Mouse (Mus musculus): ENCODE results near the gene Zfp423. TPM values are rescaled to one million over a fixed set of nuclear protein-coding genes. Genes with fewer than 3 reads are reported as not detected.

Zfp423 gene
- total and polyA plus RNA-seq, 2 experiments from 2014 or later, result 18.4 to 34.6 TPM

DNA sequence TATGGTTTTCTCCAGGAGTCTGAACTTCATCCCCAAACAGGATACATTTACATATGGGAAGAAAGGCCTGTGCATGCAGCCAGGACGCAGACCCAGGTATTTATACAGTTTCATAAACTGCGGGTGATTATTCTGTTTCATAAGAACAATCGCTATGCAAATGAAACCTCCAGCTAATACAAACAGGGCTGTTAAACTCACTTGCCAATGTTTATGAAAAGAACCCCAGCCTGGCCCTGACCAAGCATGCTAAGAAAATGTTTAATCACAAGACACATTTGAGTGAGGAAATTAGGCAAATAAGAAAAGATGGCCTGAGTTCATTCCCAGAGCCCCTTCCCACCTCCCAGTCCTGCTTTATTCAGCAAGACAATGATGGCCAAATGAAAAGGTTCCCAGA is 22.2 kb downstream of the Zfp423 start:
- Histone ChIP-seq H3K9ac (no peak overlapping the region), H3K4me2 (ENCODE audit: low read depth) (no peak overlapping the region), H3K27me3 (ENCODE audit: insufficient read depth, low read length) (no peaks in the 10 kb centered on the region), H3K4me1 (ENCODE audit: insufficient read depth) (peaks cover 9% of the 10 kb centered on the region), H3K27ac (ENCODE audit: low read depth, low read length) (no peak overlapping the region), H3K4me3 (ENCODE audit: low read depth, low read length) (no peak overlapping the region), H3K36me3 (ENCODE audit: insufficient read depth) (no peaks in the 10 kb centered on the region), H3K9me3 (ENCODE audit: low read length) (no peaks in the 10 kb centered on the region)
- no peak for TF ChIP-seq CTCF (IDR thresholded peaks at IDR 0.05; ENCODE audit: low read depth)
- DNase-seq (no peak), ATAC-seq (no peak)
- WGBS, result 33% methylated on average over 3 of the region's 3 CpGs

DNA sequence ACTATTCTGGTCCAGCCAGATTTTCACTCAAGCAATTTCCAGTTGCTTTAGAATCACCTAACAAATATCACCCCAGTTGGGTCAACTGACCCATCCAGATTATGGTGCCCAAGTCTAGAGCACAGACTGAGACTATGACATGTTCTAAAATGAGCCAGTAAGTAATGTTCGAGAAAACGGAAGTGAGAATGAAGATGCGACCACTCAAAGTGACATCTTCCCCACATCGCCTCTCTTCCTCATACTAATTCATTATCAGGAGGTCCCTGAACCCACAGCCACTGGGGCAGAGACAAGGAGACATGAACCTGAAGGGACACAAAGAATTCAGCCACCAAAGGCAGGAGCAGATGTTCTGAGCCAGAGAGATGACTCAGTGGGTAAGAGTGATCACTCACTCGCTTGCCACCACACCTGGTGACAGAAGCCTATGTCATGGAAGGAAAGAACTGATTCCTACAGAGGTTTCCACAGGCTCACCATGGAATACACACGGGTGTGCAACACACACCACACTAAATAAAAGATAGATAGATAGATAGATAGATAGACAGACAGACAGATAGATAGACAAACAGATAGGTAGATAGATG is 24.2 kb downstream of the Zfp423 start:
- Histone ChIP-seq H3K4me3 (ENCODE audit: low read depth, low read length) (no peak overlapping the region), H3K27me3 (ENCODE audit: insufficient read depth, low read length) (no peaks in the 10 kb centered on the region), H3K27ac (ENCODE audit: low read depth, low read length) (no peak overlapping the region), H3K36me3 (ENCODE audit: insufficient read depth) (no peaks in the 10 kb centered on the region), H3K9me3 (ENCODE audit: low read length) (no peaks in the 10 kb centered on the region), H3K9ac (no peak overlapping the region), H3K4me2 (ENCODE audit: low read depth) (no peak overlapping the region), H3K4me1 (ENCODE audit: insufficient read depth) (peaks cover 9% of the 10 kb centered on the region)
- 94% methylated on average over 6 of the region's 6 CpGs for WGBS
- ATAC-seq, result no peak
- no peak for TF ChIP-seq CTCF (IDR thresholded peaks at IDR 0.05; ENCODE audit: low read depth)
- no peak for DNase-seq

DNA sequence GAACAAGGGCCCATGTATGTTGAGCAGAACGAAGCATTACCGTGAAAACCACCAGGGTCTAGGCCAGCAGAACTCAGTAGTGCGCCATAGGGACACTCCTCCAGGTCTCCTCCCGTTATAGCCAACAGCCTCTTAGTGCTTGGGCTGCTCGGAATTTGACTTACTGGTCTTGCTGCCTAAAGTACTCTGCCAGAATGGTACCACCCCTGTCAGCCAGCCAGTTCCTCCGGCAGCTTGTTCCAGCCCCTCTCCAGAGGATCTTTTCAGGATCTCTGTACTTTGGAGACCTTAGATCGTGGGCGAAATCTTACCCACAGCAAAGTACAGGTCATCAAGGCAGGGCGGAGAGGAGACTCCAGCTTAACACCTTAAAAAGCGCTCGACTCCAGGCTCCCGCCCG is 25.2 kb downstream of the Zfp423 start:
- Histone ChIP-seq H3K36me3 (ENCODE audit: insufficient read depth) (no peaks in the 10 kb centered on the region), H3K9me3 (ENCODE audit: low read length) (no peaks in the 10 kb centered on the region), H3K27me3 (ENCODE audit: insufficient read depth, low read length) (no peaks in the 10 kb centered on the region), H3K4me1 (ENCODE audit: insufficient read depth) (peaks cover 9% of the 10 kb centered on the region), H3K4me3 (ENCODE audit: low read depth, low read length) (no peak overlapping the region), H3K4me2 (ENCODE audit: low read depth) (no peak overlapping the region), H3K27ac (ENCODE audit: low read depth, low read length) (no peak overlapping the region), H3K9ac (no peak overlapping the region)
- no peak for TF ChIP-seq CTCF (IDR thresholded peaks at IDR 0.05; ENCODE audit: low read depth)
- 68% methylated on average over 13 of the region's 13 CpGs for WGBS
- no peak for ATAC-seq
- no peak for DNase-seq

DNA sequence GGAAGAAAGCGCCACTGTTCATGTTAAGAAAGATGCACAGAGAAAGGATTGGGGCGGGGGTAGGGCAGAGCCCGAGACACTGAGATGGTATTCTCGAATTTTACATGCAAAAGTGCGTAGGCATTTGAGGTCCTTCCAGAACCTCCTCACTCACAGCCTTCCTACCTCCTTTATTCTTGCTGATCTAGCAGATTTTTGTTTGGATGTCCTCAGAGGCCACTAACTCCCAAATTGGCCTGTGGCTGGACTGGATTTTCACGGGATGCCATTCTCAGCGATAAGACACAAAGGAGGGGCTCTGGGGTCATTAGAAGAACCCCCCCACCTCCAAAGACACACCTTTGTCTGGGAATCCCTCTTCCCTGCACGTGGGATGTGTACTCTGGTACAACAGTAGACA is 25.6 kb downstream of the Zfp423 start:
- H3K9ac ChIP-seq, result no peak overlapping the region
- H3K4me3 ChIP-seq (ENCODE audit: low read depth, low read length), result no peak overlapping the region
- H3K36me3 ChIP-seq (ENCODE audit: insufficient read depth), result no peaks in the 10 kb centered on the region
- H3K9me3 ChIP-seq (ENCODE audit: low read length), result no peaks in the 10 kb centered on the region
- no peak overlapping the region for H3K4me2 ChIP-seq (ENCODE audit: low read depth)
- ATAC-seq (no peak), DNase-seq (no peak)
- 63% methylated on average over 8 of the region's 8 CpGs for WGBS
- H3K4me1 ChIP-seq (ENCODE audit: insufficient read depth), result peaks cover 8% of the 10 kb centered on the region
- TF ChIP-seq CTCF (IDR thresholded peaks at IDR 0.05; ENCODE audit: low read depth), result no peak
- no peaks in the 10 kb centered on the region for H3K27me3 ChIP-seq (ENCODE audit: insufficient read depth, low read length)
- no peak overlapping the region for H3K27ac ChIP-seq (ENCODE audit: low read depth, low read length)

DNA sequence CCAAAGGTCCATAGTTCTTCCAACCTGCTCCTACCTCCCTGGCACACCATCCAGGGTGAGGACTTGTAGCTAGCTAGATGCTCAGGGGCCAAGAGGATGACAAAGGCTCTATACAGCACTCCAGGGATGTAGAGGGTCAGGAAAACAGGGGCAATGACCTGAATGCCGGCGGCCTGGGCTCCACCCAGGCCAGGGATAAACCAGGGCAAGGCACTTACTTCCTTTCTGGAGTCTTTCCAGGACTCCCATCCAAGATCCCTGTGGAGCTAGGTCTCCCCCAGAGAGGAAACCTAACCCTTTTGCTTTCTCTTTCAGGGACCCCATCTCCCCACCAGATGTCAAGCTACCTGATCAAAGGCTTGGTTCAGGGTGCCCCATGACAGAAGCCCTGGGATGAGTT is 30.5 kb downstream of the Zfp423 start:
- Histone ChIP-seq H3K27ac (ENCODE audit: low read depth, low read length) (no peak overlapping the region), H3K27me3 (ENCODE audit: insufficient read depth, low read length) (no peaks in the 10 kb centered on the region), H3K9ac (no peak overlapping the region), H3K4me1 (ENCODE audit: insufficient read depth) (peaks cover 3% of the 10 kb centered on the region; the same call in 1 of the 2 replicates), H3K9me3 (ENCODE audit: low read length) (no peaks in the 10 kb centered on the region), H3K4me2 (ENCODE audit: low read depth) (no peak overlapping the region), H3K36me3 (ENCODE audit: insufficient read depth) (no peaks in the 10 kb centered on the region), H3K4me3 (ENCODE audit: low read depth, low read length) (no peak overlapping the region)
- WGBS, result 22% methylated on average over 2 of the region's 2 CpGs
- no peak for TF ChIP-seq CTCF (IDR thresholded peaks at IDR 0.05; ENCODE audit: low read depth)
- no peak for DNase-seq
- no peak for ATAC-seq

DNA sequence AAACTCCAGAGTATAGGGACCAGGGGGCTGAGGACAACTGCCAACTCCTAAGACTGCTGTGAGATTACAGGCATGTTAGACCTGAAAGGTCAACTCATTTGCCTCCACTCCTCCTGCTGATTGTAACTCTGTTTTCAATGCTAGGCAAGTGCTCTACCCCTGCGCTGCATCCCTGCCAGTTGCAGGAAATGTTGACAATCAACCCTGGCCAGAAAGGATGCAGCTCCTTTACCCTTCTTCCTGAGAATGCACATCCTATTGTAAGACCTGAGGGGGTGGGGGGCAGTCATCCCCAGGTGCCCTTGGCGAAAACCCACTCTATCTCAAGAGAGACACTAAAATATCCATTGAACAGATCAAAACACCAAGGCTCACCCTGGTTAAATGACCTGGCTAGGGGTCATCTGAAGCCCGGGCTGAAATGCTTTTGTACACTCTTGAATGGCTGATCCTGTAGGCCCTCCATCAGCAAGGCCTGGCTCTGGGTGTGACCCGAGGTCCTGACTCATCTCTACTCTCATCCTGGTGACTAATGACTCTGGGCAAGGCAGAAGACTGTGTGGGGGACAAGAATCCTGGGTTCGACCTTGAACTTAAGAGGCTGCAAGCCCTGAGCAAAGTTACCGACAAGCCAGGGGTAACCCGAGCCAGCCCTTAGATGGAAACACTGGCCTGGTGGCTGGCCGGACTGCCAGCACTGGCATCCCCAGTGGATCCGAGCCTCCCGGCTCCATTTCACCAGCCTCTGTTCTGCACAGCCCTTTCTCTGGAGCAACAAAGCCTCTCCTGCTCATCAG is 32.2 kb downstream of the Zfp423 start:
- WGBS, result 59% methylated on average over 10 of the region's 10 CpGs
- ATAC-seq, result no peak
- TF ChIP-seq CTCF (IDR thresholded peaks at IDR 0.05; ENCODE audit: low read depth), result no peak

More for the DNA sequence above, 32.2 kb downstream of the Zfp423 start:
- Histone ChIP-seq H3K27ac (ENCODE audit: low read depth, low read length) (no peak overlapping the region), H3K9ac (no peak overlapping the region), H3K4me3 (ENCODE audit: low read depth, low read length) (no peak overlapping the region), H3K4me2 (ENCODE audit: low read depth) (no peak overlapping the region), H3K36me3 (ENCODE audit: insufficient read depth) (no peaks in the 10 kb centered on the region), H3K4me1 (ENCODE audit: insufficient read depth) (peaks cover 3% of the 10 kb centered on the region; the same call in 1 of the 2 replicates), H3K27me3 (ENCODE audit: insufficient read depth, low read length) (no peaks in the 10 kb centered on the region), H3K9me3 (ENCODE audit: low read length) (no peaks in the 10 kb centered on the region)
- DNase-seq, result no peak

Data from forebrain, postnatal 0 days (tissue).